Mouse (Mus musculus): ENCODE measurements around the gene Ets2. TPM values are rescaled to one million over a fixed set of nuclear protein-coding genes. Genes with fewer than 3 reads are reported as not detected.

Ets2 gene
- total and polyA plus RNA-seq, 3 experiments = 15.9 to 23.5 TPM; not detected in 1

DNA sequence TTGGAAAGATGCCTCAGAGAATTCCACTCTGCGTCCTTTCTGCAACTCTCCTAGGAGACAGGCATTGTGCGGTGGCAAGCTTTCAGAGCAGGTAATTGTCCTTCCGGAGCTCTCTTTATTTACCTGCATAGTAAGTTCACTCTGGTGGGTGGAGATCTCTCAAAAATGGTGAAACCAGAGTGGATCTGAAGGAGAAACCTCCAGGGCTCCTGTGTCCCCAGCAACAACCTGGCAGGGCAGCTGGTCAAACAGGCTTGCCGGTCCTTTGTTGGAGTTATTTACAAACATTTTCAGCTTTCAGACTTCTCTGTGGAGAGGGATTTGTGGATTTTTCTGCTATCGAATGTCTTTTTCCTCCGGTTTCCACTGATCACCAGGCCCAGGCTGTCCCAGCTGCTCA is 34.6 kb downstream of the Ets2 start:
- Histone ChIP-seq H3K4me3 (ENCODE audit: control insufficient read depth in 1 of 2, insufficient read depth in 1 of 2, low read depth in 2 of 2, low read length in 2 of 2) (no peak overlapping the region), H3K9me3 (replicated peaks; ENCODE audit: insufficient read depth, low read length) (no peaks in the 10 kb centered on the region), H3K4me1 (ENCODE audit: control insufficient read depth in 1 of 2, insufficient read depth in 2 of 2, low read length in 2 of 2) (no peaks in the 10 kb centered on the region), H3K36me3 (ENCODE audit: control insufficient read depth in 1 of 2, insufficient read depth in 2 of 2, low read length in 2 of 2) (no peaks in the 10 kb centered on the region), H3K27ac (ENCODE audit: control insufficient read depth, low read depth, low read length) (no peak overlapping the region), H3K27me3 (ENCODE audit: control insufficient read depth in 1 of 2, insufficient read depth in 2 of 2, low read length in 2 of 2) (peaks cover 0 to 4% of the 10 kb centered on the region in 2 experiments; a peak in 2 of 4 replicates), H3K9ac (ENCODE audit: control insufficient read depth, low read depth, low read length, poor library complexity, severe bottlenecking) (no peak overlapping the region), H3K79me2 (ENCODE audit: control insufficient read depth, insufficient read depth, low read length, poor library complexity) (no peaks in the 10 kb centered on the region)
- no peak for TF ChIP-seq SIN3A (IDR thresholded peaks at IDR 0.05; ENCODE audit: low read length)
- TF ChIP-seq RAD21 (IDR thresholded peaks at IDR 0.05; ENCODE audit: low read depth, low read length) = no peak
- no peak for TF ChIP-seq ELF1 (IDR thresholded peaks at IDR 0.05; ENCODE audit: low read depth, low read length)
- TF ChIP-seq MAFK (IDR thresholded peaks at IDR 0.05; ENCODE audit: borderline replicate concordance, low read depth, low read length) = no peak
- no peak for TF ChIP-seq MAZ (IDR thresholded peaks at IDR 0.05; ENCODE audit: low read depth, low read length)
- no peak for TF ChIP-seq MYB (IDR thresholded peaks at IDR 0.05; ENCODE audit: low read depth, low read length)
- no peak for TF ChIP-seq RCOR1 (IDR thresholded peaks at IDR 0.05; ENCODE audit: low read depth, low read length)
- TF ChIP-seq ZC3H11A (IDR thresholded peaks at IDR 0.05; ENCODE audit: low read depth, low read length) = no peak
- no peak for TF ChIP-seq MXI1 (IDR thresholded peaks at IDR 0.05; ENCODE audit: low read depth, low read length)
- DNase-seq (ENCODE audit: low read depth, low spot score) = no peak

GRCm38 (mm10) chr16:95739522-95739921 is 37.6 kb downstream of the Ets2 start:
- no peak for TF ChIP-seq E2F4 (IDR thresholded peaks at IDR 0.05; ENCODE audit: borderline replicate concordance, low read depth, low read length)
- no peak for TF ChIP-seq BHLHE40 (IDR thresholded peaks at IDR 0.05; ENCODE audit: borderline replicate concordance, low read depth, low read length)
- no peak for TF ChIP-seq GABPA (IDR thresholded peaks at IDR 0.05; ENCODE audit: low read depth, low read length)
- TF ChIP-seq RCOR1 (IDR thresholded peaks at IDR 0.05; ENCODE audit: low read depth, low read length) = no peak
- no peak for TF ChIP-seq ZKSCAN1 (IDR thresholded peaks at IDR 0.05; ENCODE audit: low read depth, low read length)
- TF ChIP-seq POLR2AphosphoS2 (IDR thresholded peaks at IDR 0.05; ENCODE audit: low read length) = no peak
- TF ChIP-seq TAL1 (IDR thresholded peaks at IDR 0.05; ENCODE audit: low read length) = no peak
- no peak for TF ChIP-seq POLR2AphosphoS5 (IDR thresholded peaks at IDR 0.05; ENCODE audit: borderline replicate concordance, low read depth, low read length)
- TF ChIP-seq RAD21 (IDR thresholded peaks at IDR 0.05; ENCODE audit: low read depth, low read length) = no peak
- no peak for TF ChIP-seq POLR2A (IDR thresholded peaks at IDR 0.05; ENCODE audit: control insufficient read depth in 1 of 2, insufficient read depth in 1 of 2, low read depth in 1 of 2, low read length in 2 of 2, poor library complexity in 1 of 2)
- no peak for TF ChIP-seq EP300 (IDR thresholded peaks at IDR 0.05; ENCODE audit: low read depth in 1 of 2, low read length in 2 of 2)
- no peak for TF ChIP-seq NRF1 (IDR thresholded peaks at IDR 0.05; ENCODE audit: insufficient read depth, low read depth, low read length, poor library complexity, severe bottlenecking)
- TF ChIP-seq KAT2A (conservative IDR thresholded peaks at IDR 0.05; ENCODE audit: low read depth, low read length) = no peak
- no peak for TF ChIP-seq ETS1 (IDR thresholded peaks at IDR 0.05; ENCODE audit: low read depth, low read length)
- TF ChIP-seq MYC (IDR thresholded peaks at IDR 0.05; ENCODE audit: low read depth, low read length) = no peak
- TF ChIP-seq MAFK (IDR thresholded peaks at IDR 0.05; ENCODE audit: borderline replicate concordance, low read depth, low read length) = no peak
- TF ChIP-seq GATA1 (IDR thresholded peaks at IDR 0.05; ENCODE audit: low read depth, low read length) = no peak
- no peak for TF ChIP-seq TCF12 (IDR thresholded peaks at IDR 0.05; ENCODE audit: low read depth, low read length)
- no peak for TF ChIP-seq CHD2 (IDR thresholded peaks at IDR 0.05; ENCODE audit: low read length)
- TF ChIP-seq MAX (IDR thresholded peaks at IDR 0.05; ENCODE audit: low read length) = no peak
- Histone ChIP-seq H3K4me1 (ENCODE audit: control insufficient read depth in 1 of 2, insufficient read depth in 2 of 2, low read length in 2 of 2) (no peaks in the 10 kb centered on the region), H3K36me3 (ENCODE audit: control insufficient read depth in 1 of 2, insufficient read depth in 2 of 2, low read length in 2 of 2) (no peaks in the 10 kb centered on the region), H3K9ac (ENCODE audit: control insufficient read depth, low read depth, low read length, poor library complexity, severe bottlenecking) (no peak overlapping the region), H3K79me2 (ENCODE audit: control insufficient read depth, insufficient read depth, low read length, poor library complexity) (no peaks in the 10 kb centered on the region), H3K4me3 (ENCODE audit: control insufficient read depth in 1 of 2, insufficient read depth in 1 of 2, low read depth in 2 of 2, low read length in 2 of 2) (no peak overlapping the region), H3K27ac (ENCODE audit: control insufficient read depth, low read depth, low read length) (no peak overlapping the region), H3K27me3 (ENCODE audit: control insufficient read depth in 1 of 2, insufficient read depth in 2 of 2, low read length in 2 of 2) (peaks cover 0 to 3% of the 10 kb centered on the region in 2 experiments; a peak in 3 of 4 replicates), H3K9me3 (replicated peaks; ENCODE audit: insufficient read depth, low read length) (no peaks in the 10 kb centered on the region)
- DNase-seq (ENCODE audit: low read depth, low spot score) = no peak

Data from MEL (cell line).